7 mouse cellular contexts compared by ENCODE assay signal in genomic region chrX:105765005-105765706, GRCm38 (mm10). TPM values are rescaled to one million over a fixed set of nuclear protein-coding genes. Genes with fewer than 3 reads are reported as not detected.
DNase-seq lines count a peak whose midpoint lies in the region; ATAC-seq and TF ChIP-seq lines count a peak whose summit lies in the region.

No protein-coding gene starts in this region.

- H3K36me3 ChIP-seq in kidney, postnatal 0 days (ENCODE audit: insufficient read depth, low read length) = no peaks in the 10 kb centered on the region

- 30% methylated on average over 33 of the region's 36 CpGs for WGBS in kidney, postnatal 0 days

- DNase-seq in thymus, postnatal 4 days = peak; percentile 10
- DNase-seq in thymus, postnatal 25 days = no peak
- DNase-seq in gastrocnemius, postnatal 14 days = peak; percentile 35
- no peak for DNase-seq in kidney, postnatal 0 days (ENCODE audit: low spot score)
- peak; percentile 4 for DNase-seq in naive thymus-derived CD4-positive, alpha-beta T cell, adult 2 months (ENCODE audit: low read depth)
- no peak for DNase-seq in frontal cortex, postnatal 14 days (ENCODE audit: low spot score in 2 of 2)
- DNase-seq in layer of hippocampus, postnatal 36 days = no peak

- TF ChIP-seq CTCF in kidney, postnatal 0 days (IDR thresholded peaks at IDR 0.05; ENCODE audit: low read depth) = no peak

- peak; percentile 17; the same call in 1 of the 2 replicates for ATAC-seq in kidney, postnatal 0 days (replicated peaks; ENCODE audit: low FRiP score, low read depth)

- H3K4me3 ChIP-seq in kidney, postnatal 0 days (replicated peaks; ENCODE audit: low read depth, low read length) = peak overlapping the region; percentile 37; the same call in 1 of the 2 replicates

- H3K4me2 ChIP-seq in kidney, postnatal 0 days (ENCODE audit: low read length) = peak overlapping the region; percentile 65

- intact Hi-C loops in gastrocnemius, postnatal 14 days (cut with DNase I; ENCODE audit: low total_unique reads) = no loop called here

- H3K27ac ChIP-seq in kidney, postnatal 0 days = no peak overlapping the region

- H3K9ac ChIP-seq in kidney, postnatal 0 days (ENCODE audit: low read depth, low read length) = no peak overlapping the region

- H3K4me1 ChIP-seq in kidney, postnatal 0 days (replicated peaks; ENCODE audit: insufficient read depth, low read length) = 0 out of 2 replicates have a peak, but pooled peaks cover 4% of the 10 kb centered on the region

- no peaks in the 10 kb centered on the region for H3K9me3 ChIP-seq in kidney, postnatal 0 days (replicated peaks; ENCODE audit: low read length)

- peaks cover 6% of the 10 kb centered on the region; the same call in 1 of the 2 replicates for H3K27me3 ChIP-seq in kidney, postnatal 0 days (ENCODE audit: insufficient read depth, low read length)

RNA-seq across cellular contexts. Expression of gene Fgf16, which starts 1.1 kb away (rescaled TPM):
- total RNA-seq in gastrocnemius, postnatal 14 days (2021) = under 1 TPM; 0.40 to 0.70 TPM
- polyA plus RNA-seq in kidney, postnatal 0 days (2015; fragmentation: Nextera tagmentation; extraction: Ambion mirVana) = 0.11 TPM in 1 of 2 replicates, not detected in the other
- 1 to 10 TPM; 1.6 TPM for total RNA-seq in layer of hippocampus, postnatal 36 days (2021)

Comparison
In these comparisons a context has a peak if more than half of its experiments do, and no peak if none do; other contexts are left out.
1. DNase-seq: peak in thymus, postnatal 4 days (single experiment), gastrocnemius, postnatal 14 days (single experiment) and naive thymus-derived CD4-positive, alpha-beta T cell, adult 2 months (single experiment); none in thymus, postnatal 25 days (single experiment), kidney, postnatal 0 days (single experiment), frontal cortex, postnatal 14 days (0 of 2) and layer of hippocampus, postnatal 36 days (0 of 2).